Mouse (Mus musculus) embryonic facial prominence, embryonic 10.5 days (tissue): Measurements from ENCODE around the gene Sepsecs. TPM values are rescaled to one million over a fixed set of nuclear protein-coding genes. Genes with fewer than 3 reads are reported as not detected.
"Not testable (repeated sequence)": the region's sequence is repeated elsewhere in the genome, so short reads cannot be mapped to it uniquely, and the experiment has no call there.

Experiments used
- DNase-seq: peaks from one replicate; pipeline ENCODE4 v3.0.0-alpha.2; 2017; ENCODE audit warnings: low spot score
- H3K27ac ChIP-seq: fragments of 300-500 bp; sonication (generic); replicated peaks from 2 replicates; pipeline ENCODE4 v1.5.1; 2016; ENCODE audit warnings: mild to moderate bottlenecking
- H3K27me3 ChIP-seq: fragments of 300-500 bp; sonication (generic); replicated peaks from 2 replicates; pipeline ENCODE4 v1.6.1; 2016; ENCODE audit warnings: low read depth, mild to moderate bottlenecking; ENCODE audit not compliant: poor library complexity, severe bottlenecking
- H3K36me3 ChIP-seq: fragments of 300-500 bp; sonication (generic); replicated peaks from 2 replicates; pipeline ENCODE4 v1.6.1; 2016; ENCODE audit warnings: mild to moderate bottlenecking, moderate library complexity
- H3K4me1 ChIP-seq: fragments of 300-500 bp; sonication (generic); 2 replicates; pipeline ENCODE4 v1.6.1; 2016
- H3K4me3 ChIP-seq: fragments of 300-500 bp; sonication (generic); 2 replicates; pipeline ENCODE4 v1.5.1; 2016; ENCODE audit warnings: mild to moderate bottlenecking, moderate library complexity
- H3K9me3 ChIP-seq: fragments of 300-500 bp; sonication (generic); 2 replicates; pipeline ENCODE4 v1.6.1; 2016; ENCODE audit warnings: mild to moderate bottlenecking
- WGBS: fragments of 180-500 bp; shearing (Covaris S2); methylation state at CpG from one replicate; pipeline ENCODE4 v1.1.7; 2016; 5-methylcytosine and 5-hydroxymethylcytosine counted together
- polyA plus RNA-seq: library from polyadenylated mRNA; unstranded; fragments of >200 nt; fragmentation: Nextera tagmentation; extraction: Ambion mirVana; gene quantifications from 2 replicates; pipeline ENCODE4 v1.2.1, GENCODE M21; 2016

Gene Sepsecs
- polyA plus RNA-seq, result 8.9 and 9.3 TPM in 2 replicates

GRCm38 (mm10) chr5:52669426-52670191 is at the start of gene Sepsecs:
Gene Sepsecs, minus strand, starts transcription at chr5:52669708.
- Histone ChIP-seq H3K36me3 (peaks cover 7% of the 10 kb centered on the region), H3K4me1 (peaks cover 10% of the 10 kb centered on the region), H3K27ac (peak within 1 kb of the TSS; percentile 84), H3K27me3 (no peaks in the 10 kb centered on the region), H3K4me3 (peak within 1 kb of the TSS; percentile 91), H3K9me3 (no peaks in the 10 kb centered on the region)
- 4% methylated on average over 56 of the region's 56 CpGs for WGBS
- peak; percentile 94 for DNase-seq

DNA sequence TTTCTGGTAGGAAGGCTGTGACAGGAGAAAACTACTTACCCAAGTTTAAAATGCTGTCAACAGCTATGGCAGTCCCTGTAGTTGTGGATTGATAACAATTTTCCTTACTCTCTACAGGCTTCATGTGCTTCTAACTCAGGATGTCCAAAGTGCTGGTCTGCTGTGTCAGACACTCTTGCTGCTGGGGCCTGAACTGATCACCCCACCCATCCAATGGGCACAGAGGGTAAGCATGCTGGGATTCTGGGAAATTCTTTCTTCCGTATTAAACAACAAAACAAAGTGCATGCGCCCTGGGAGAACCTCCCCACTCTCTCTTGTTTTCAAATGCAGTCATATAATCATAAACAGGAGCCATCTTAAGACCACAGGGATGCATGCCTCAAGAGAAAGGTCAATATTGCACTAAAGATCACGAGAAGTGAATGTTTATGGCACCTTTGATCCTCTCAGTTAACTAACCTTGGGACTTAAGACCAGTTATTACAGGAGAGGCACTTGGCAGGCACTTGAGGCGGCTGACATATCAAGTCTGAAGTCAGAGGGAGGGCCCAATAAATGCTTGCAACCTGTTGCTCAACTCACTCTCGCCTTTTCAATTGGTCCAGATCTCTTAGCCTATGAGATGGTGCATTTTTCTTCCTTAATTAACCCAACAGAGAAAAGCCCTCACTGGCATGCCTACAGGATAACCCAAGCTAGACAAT is 47.4 kb upstream of the Sepsecs start:
- Histone ChIP-seq H3K36me3 (no peaks in the 10 kb centered on the region), H3K27me3 (no peaks in the 10 kb centered on the region), H3K4me1 (no peaks in the 10 kb centered on the region), H3K9me3 (no peaks in the 10 kb centered on the region), H3K4me3 (no peak overlapping the region), H3K27ac (no peak overlapping the region)
- 83% methylated on average over 5 of the region's 5 CpGs for whole genome bisulfite sequencing
- DNase-seq, result no peak

GRCm38 (mm10) chr5:52712704-52713103 is 43.2 kb upstream of the Sepsecs start:
- Histone ChIP-seq H3K4me3 (no peak overlapping the region), H3K4me1 (no peaks in the 10 kb centered on the region), H3K27ac (no peak overlapping the region), H3K36me3 (no peaks in the 10 kb centered on the region), H3K27me3 (no peaks in the 10 kb centered on the region), H3K9me3 (no peaks in the 10 kb centered on the region)
- no peak for DNase-seq

- Histone ChIP-seq H3K27me3 (no peaks in the 10 kb centered on the region), H3K36me3 (no peaks in the 10 kb centered on the region), H3K27ac (no peak overlapping the region), H3K4me3 (no peak overlapping the region), H3K9me3 (no peaks in the 10 kb centered on the region), H3K4me1 (no peaks in the 10 kb centered on the region)
- no peak for DNase-seq
- WGBS, result 79% methylated on average over 4 of the region's 4 CpGs
Measured at GRCm38 (mm10) chr5:52704562-52704961, 35.1 kb upstream of the Sepsecs start.

DNA sequence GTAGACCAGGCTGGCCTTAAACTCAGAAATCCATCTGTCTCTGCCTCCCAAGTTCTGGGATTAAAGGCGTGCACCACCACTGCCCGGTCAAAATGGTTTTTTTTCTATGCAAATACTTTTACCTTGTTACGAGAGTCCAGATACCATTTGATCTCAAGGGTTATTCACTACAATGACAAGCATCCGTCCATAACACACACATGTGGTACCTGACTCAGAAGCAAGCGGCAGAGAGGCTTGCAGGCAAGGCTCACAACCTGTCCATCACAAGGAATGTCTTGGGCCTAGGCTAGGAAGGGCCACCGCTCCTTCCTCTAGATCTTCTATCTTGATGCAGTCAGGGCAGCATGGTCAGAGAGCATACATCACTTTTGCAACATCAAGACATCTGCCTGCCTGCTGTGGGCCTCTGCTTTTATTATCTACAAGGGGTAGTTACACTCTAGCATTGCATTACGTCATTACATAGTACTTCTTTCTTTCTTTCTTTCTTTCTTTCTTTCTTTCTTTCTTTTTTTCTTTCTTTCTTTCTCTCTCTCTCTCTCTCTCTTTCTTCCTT is 28.5 kb upstream of the Sepsecs start:
- H3K4me3 ChIP-seq, H3K4me1 ChIP-seq, H3K36me3 ChIP-seq, H3K9me3 ChIP-seq, H3K27ac ChIP-seq, DNase-seq, H3K27me3 ChIP-seq: not testable (repeated sequence)
- WGBS, result 85% methylated on average over 7 of the region's 7 CpGs

DNA sequence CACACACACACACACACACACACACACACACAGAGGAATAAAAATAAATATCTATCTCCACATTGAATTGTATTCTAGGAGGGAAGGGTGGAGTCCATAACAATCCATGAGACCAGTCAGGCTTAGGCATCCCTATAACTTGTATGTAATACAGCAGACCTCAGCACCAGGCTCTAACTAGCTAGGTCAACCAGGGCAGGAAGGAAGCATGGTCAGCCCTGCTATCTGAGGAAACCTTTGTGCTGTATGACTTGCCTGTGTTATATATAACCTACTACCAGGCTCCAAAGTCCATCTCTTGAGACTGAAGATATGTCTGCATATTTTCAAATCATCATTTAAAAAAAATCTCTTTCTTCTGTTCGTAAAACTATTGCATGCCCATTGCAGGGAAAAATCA is 27.8 kb upstream of the Sepsecs start:
- no peak for DNase-seq
- no peaks in the 10 kb centered on the region for H3K4me1 ChIP-seq
- no peak overlapping the region for H3K27ac ChIP-seq
- H3K36me3 ChIP-seq, result no peaks in the 10 kb centered on the region
- no peak overlapping the region for H3K4me3 ChIP-seq
- no peaks in the 10 kb centered on the region for H3K27me3 ChIP-seq
- H3K9me3 ChIP-seq, result no peaks in the 10 kb centered on the region
- WGBS, result 90% methylated on average over 1 of the region's 1 CpGs

DNA sequence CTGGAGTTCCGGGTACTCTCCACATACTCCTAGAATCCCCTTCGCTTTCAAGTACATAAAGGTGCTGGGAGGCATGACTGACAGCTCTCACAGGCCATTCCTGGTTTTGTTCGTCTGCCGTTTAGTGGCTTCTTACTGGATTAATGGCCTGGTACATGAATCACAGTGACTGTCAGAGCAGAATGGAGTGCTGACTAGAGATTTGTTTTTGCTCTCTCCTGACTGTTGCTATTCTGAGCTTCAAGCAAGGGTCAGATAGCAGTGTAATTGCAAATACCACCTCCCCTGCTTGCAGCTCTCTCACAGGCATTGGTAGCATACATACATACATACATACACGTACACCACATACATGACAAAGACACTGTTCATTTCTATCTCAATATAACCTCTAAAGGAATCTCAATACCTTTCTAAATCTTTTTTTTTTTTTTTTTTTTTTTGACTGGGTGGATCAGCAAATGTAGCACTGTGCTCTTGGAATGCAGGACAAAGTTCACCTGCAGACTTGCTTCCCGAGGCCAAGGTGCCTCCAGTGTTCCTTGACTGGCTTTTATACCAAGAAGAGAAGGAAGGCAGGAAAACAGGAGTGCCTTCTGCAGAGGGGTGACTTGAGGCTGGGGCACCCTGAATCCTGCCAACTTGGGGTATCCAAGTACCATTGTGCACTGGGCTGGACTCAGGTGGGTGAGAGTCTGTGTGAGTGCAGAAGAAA is 18.4 kb upstream of the Sepsecs start:
- H3K4me3 ChIP-seq, result no peak overlapping the region
- no peak for DNase-seq
- no peaks in the 10 kb centered on the region for H3K4me1 ChIP-seq
- 79% methylated on average over 6 of the region's 6 CpGs for WGBS
- no peaks in the 10 kb centered on the region for H3K27me3 ChIP-seq
- no peak overlapping the region for H3K27ac ChIP-seq
- no peaks in the 10 kb centered on the region for H3K36me3 ChIP-seq
- no peaks in the 10 kb centered on the region for H3K9me3 ChIP-seq

DNA sequence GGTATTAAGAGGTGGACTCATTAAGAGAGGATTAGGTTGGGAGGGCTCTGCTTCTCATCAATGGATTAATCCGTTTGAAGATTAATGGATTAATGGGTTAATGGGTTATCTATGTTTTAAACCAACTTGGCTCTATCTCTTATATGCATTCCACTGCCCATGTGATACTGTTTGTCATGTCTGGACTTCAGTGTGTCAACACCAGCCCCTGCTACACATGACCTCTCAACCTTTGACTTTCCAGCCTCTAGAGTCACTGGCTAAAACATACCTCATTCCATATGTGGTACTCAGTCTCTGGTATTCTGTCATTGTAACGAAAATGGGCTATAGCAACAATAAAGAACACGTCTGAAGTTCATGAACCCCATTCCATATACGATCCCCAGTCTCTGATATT is 11.6 kb upstream of the Sepsecs start:
- H3K36me3 ChIP-seq, result no peaks in the 10 kb centered on the region
- H3K4me3 ChIP-seq, result no peak overlapping the region
- DNase-seq, result no peak
- 54% methylated on average over 4 of the region's 4 CpGs for WGBS
- no peaks in the 10 kb centered on the region for H3K9me3 ChIP-seq
- peaks cover 5% of the 10 kb centered on the region; the same call in 1 of the 2 replicates for H3K4me1 ChIP-seq
- no peaks in the 10 kb centered on the region for H3K27me3 ChIP-seq
- H3K27ac ChIP-seq, result no peak overlapping the region

- Histone ChIP-seq H3K4me1 (peaks cover 5% of the 10 kb centered on the region; the same call in 1 of the 2 replicates), H3K4me3 (no peak overlapping the region), H3K9me3 (no peaks in the 10 kb centered on the region), H3K36me3 (no peaks in the 10 kb centered on the region), H3K27me3 (no peaks in the 10 kb centered on the region), H3K27ac (no peak overlapping the region)
- WGBS, result 45% methylated on average over 4 of the region's 4 CpGs
- no peak for DNase-seq
Measured at GRCm38 (mm10) chr5:52680191-52680590, 10.7 kb upstream of the Sepsecs start.

GRCm38 (mm10) chr5:52678498-52679070 is 9.1 kb upstream of the Sepsecs start:
- Histone ChIP-seq H3K27ac (no peak overlapping the region), H3K4me1 (peaks cover 5% of the 10 kb centered on the region), H3K27me3 (no peaks in the 10 kb centered on the region), H3K36me3 (no peaks in the 10 kb centered on the region), H3K4me3 (no peak overlapping the region), H3K9me3 (no peaks in the 10 kb centered on the region)
- DNase-seq, result no peak
- 85% methylated on average over 5 of the region's 5 CpGs for WGBS

GRCm38 (mm10) chr5:52677126-52677525 is 7.6 kb upstream of the Sepsecs start:
- H3K27ac ChIP-seq, result no peak overlapping the region
- DNase-seq, result no peak
- H3K9me3 ChIP-seq, result no peaks in the 10 kb centered on the region
- 68% methylated on average over 3 of the region's 3 CpGs for WGBS
- H3K36me3 ChIP-seq, result no peaks in the 10 kb centered on the region
- no peaks in the 10 kb centered on the region for H3K27me3 ChIP-seq
- peaks cover 9% of the 10 kb centered on the region for H3K4me1 ChIP-seq
- no peak overlapping the region for H3K4me3 ChIP-seq

DNA sequence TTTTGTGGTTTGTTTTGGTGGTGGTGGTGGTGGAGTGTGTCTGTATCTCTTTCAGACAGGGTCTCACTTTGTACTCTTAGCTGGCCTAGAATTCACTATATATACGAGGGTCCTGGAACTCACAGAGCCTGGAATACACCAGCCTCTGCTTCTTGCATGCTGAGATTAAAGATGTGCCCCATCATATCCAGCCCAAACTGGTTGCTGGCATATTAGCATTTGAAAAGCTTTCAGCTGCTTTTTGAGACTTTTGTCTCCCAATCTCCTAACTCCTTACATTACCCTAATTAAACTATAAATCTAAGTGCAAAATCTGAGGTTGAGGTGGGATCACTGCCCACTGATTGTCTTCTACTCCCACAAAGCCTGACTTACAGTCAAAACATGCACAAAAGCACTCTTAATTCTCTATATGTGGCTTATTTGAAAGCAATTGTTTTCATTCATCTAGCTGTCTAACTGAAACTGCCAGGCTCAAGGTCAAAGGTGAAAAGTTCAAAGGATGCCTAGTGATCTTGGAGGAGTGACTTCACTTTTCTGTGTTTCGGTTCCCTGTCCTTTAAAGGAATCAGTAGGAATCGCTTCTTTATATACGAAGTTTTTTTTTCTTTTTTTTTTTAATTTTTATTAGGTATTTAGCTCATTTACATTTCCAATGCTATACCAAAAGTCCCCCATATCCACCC is 5.0 kb upstream of the Sepsecs start:
- 67% methylated on average over 4 of the region's 4 CpGs for WGBS
- no peaks in the 10 kb centered on the region for H3K36me3 ChIP-seq
- peaks cover 4% of the 10 kb centered on the region for H3K4me1 ChIP-seq
- no peaks in the 10 kb centered on the region for H3K27me3 ChIP-seq
- H3K9me3 ChIP-seq, result no peaks in the 10 kb centered on the region
- no peak overlapping the region for H3K4me3 ChIP-seq
- no peak overlapping the region for H3K27ac ChIP-seq
- DNase-seq, result no peak
